Mouse (Mus musculus) hindbrain, postnatal 0 days (tissue): ENCODE data around the gene Slco2a1. TPM values are rescaled to one million over a fixed set of nuclear protein-coding genes. Genes with fewer than 3 reads are reported as not detected.
A peak's percentile ranks its signal among the peaks of the same experiment; 100 is the strongest.

Experiments used
- ATAC-seq: fragments of 200-750 bp; cut with Nextera tagmentation; 2 replicates; pipeline ENCODE4 v1.8.0; 2017; ENCODE audit warnings: mild to moderate bottlenecking, moderate TSS enrichment, moderate library complexity
- DNase-seq: peaks from one replicate; pipeline ENCODE4 v3.0.0-alpha.2; 2015; ENCODE audit warnings: low spot score
- H3K27ac ChIP-seq: fragments of 300-500 bp; sonication (generic); 2 replicates; pipeline ENCODE4 v1.5.1; 2014; ENCODE audit warnings: mild to moderate bottlenecking
- H3K27me3 ChIP-seq: fragments of 300-500 bp; sonication (generic); 2 replicates; pipeline ENCODE4 v1.6.1; 2014; ENCODE audit warnings: low read length, mixed read lengths; ENCODE audit not compliant: insufficient read depth
- H3K36me3 ChIP-seq: fragments of 300-500 bp; sonication (generic); 2 replicates; pipeline ENCODE4 v1.6.1; 2014; ENCODE audit warnings: low read length, mixed read lengths; ENCODE audit not compliant: insufficient read depth
- H3K4me1 ChIP-seq: fragments of 300-500 bp; sonication (generic); 2 replicates; pipeline ENCODE4 v1.6.1; 2014; ENCODE audit warnings: antibody characterized with exemption, low read length, mixed read lengths; ENCODE audit not compliant: insufficient read depth
- H3K4me2 ChIP-seq: fragments of 300-500 bp; sonication (generic); 2 replicates; pipeline ENCODE4 v1.6.1; 2014; ENCODE audit warnings: low read depth, mild to moderate bottlenecking, low read length, moderate library complexity, mixed read lengths
- H3K4me3 ChIP-seq: fragments of 300-500 bp; sonication (generic); 2 replicates; pipeline ENCODE4 v1.5.1; 2014; ENCODE audit warnings: low read length
- H3K9ac ChIP-seq: fragments of 300-500 bp; sonication (generic); replicated peaks from 2 replicates; pipeline ENCODE4 v1.6.1; 2014; ENCODE audit warnings: mild to moderate bottlenecking, low read length, moderate library complexity, mixed read lengths
- H3K9me3 ChIP-seq: fragments of 300-500 bp; sonication (generic); 2 replicates; pipeline ENCODE4 v1.6.1; 2016; ENCODE audit warnings: low read length, mixed read lengths
- CTCF ChIP-seq: IDR thresholded peaks from 2 replicates; pipeline ENCODE4 v1.5.1; 2016; ENCODE audit warnings: antibody characterized with exemption, control low read depth, low read depth
- WGBS: fragments of 180-500 bp; shearing (Covaris S2); extraction: QIAGEN DNeasy Blood & Tissue Kit; methylation state at CpG from one replicate; pipeline ENCODE4 v1.1.7; 2014; 5-methylcytosine and 5-hydroxymethylcytosine counted together
- polyA plus RNA-seq: library from polyadenylated mRNA; unstranded; fragments of >200 nt; fragmentation: Nextera tagmentation; extraction: Ambion mirVana; gene quantifications from 2 replicates; pipeline ENCODE4 v1.2.1, GENCODE M21; 2015
- total RNA-seq: library from RNA; depleted of rRNA; stranded (reverse); fragments of >200 nt; gene quantifications from 2 replicates; pipeline ENCODE4 v1.2.3, GENCODE M21; 2014

The Slco2a1 gene
- total and polyA plus RNA-seq, 2 experiments from 2014 or later = 4.8 to 6.3 TPM

GRCm38 (mm10) chr9:103087301-103087700 lies 98.8 kb downstream of the Slco2a1 start:
- TF ChIP-seq CTCF = no peak
- Histone ChIP-seq H3K9ac (no peak overlapping the region), H3K27ac (0 out of 2 replicates have a peak overlapping the region, but pooled peaks have one; percentile 2), H3K4me2 (no peak overlapping the region), H3K9me3 (no peaks in the 10 kb centered on the region), H3K27me3 (no peaks in the 10 kb centered on the region), H3K36me3 (no peaks in the 10 kb centered on the region), H3K4me1 (0 out of 2 replicates have a peak, but pooled peaks cover 8% of the 10 kb centered on the region), H3K4me3 (no peak overlapping the region)
- no peak for ATAC-seq
- DNase-seq = no peak
- WGBS = 58% methylated on average over 8 of the region's 8 CpGs

GRCm38 (mm10) chr9:103088661-103089060 lies 100.1 kb downstream of the Slco2a1 start:
- Histone ChIP-seq H3K4me1 (0 out of 2 replicates have a peak, but pooled peaks cover 11% of the 10 kb centered on the region), H3K27me3 (no peaks in the 10 kb centered on the region), H3K27ac (no peak overlapping the region), H3K4me2 (no peak overlapping the region), H3K9ac (no peak overlapping the region), H3K9me3 (no peaks in the 10 kb centered on the region), H3K4me3 (no peak overlapping the region), H3K36me3 (no peaks in the 10 kb centered on the region)
- no peak for TF ChIP-seq CTCF
- WGBS = 47% methylated on average over 2 of the region's 2 CpGs
- no peak for ATAC-seq
- no peak for DNase-seq

GRCm38 (mm10) chr9:103090116-103090875 lies 101.8 kb downstream of the Slco2a1 start:
- H3K27ac ChIP-seq = 0 out of 2 replicates have a peak overlapping the region, but pooled peaks have one; percentile 12
- no peaks in the 10 kb centered on the region for H3K36me3 ChIP-seq
- no peaks in the 10 kb centered on the region for H3K27me3 ChIP-seq
- H3K9ac ChIP-seq = no peak overlapping the region
- 0 out of 2 replicates have a peak, but pooled peaks cover 9% of the 10 kb centered on the region for H3K4me1 ChIP-seq
- TF ChIP-seq CTCF = no peak
- WGBS = 53% methylated on average over 9 of the region's 9 CpGs
- H3K9me3 ChIP-seq = no peaks in the 10 kb centered on the region
- DNase-seq (peak; percentile 59), ATAC-seq (no peak)
- H3K4me2 ChIP-seq = no peak overlapping the region
- no peak overlapping the region for H3K4me3 ChIP-seq

GRCm38 (mm10) chr9:103091039-103091883 lies 102.7 kb downstream of the Slco2a1 start:
- Histone ChIP-seq H3K4me2 (no peak overlapping the region; the same call in 1 of the 2 replicates), H3K9ac (no peak overlapping the region), H3K4me3 (no peak overlapping the region), H3K27me3 (no peaks in the 10 kb centered on the region), H3K9me3 (no peaks in the 10 kb centered on the region), H3K36me3 (no peaks in the 10 kb centered on the region), H3K4me1 (0 out of 2 replicates have a peak, but pooled peaks cover 9% of the 10 kb centered on the region), H3K27ac (no peak overlapping the region; the same call in 1 of the 2 replicates)
- ATAC-seq (no peak), DNase-seq (no peak)
- no peak for TF ChIP-seq CTCF
- 84% methylated on average over 16 of the region's 16 CpGs for WGBS

DNA sequence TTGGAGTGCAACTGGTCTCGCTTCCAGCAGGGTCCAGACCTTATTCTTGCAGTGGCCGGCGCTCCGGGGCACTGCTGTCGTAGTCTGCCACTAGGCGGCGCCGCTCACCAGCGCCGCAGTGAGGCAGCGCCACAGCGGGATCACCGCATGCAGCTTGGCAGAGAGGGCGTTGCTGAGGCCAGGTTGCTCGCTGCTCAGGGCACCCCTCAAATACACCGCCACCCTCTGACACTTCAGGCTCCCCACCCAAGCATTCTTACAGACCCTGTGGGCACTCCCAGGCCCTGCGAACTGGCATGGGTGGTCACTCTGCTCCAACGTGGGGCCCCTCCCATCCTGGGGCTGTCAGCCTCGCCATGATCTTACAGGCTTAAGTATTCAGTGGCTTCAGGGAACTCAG lies 103.7 kb downstream of the Slco2a1 start:
- H3K4me1 ChIP-seq = 0 out of 2 replicates have a peak, but pooled peaks cover 9% of the 10 kb centered on the region
- 0% methylated on average over 19 of the region's 19 CpGs for WGBS
- peak overlapping the region; percentile 51 for H3K9ac ChIP-seq
- peak; percentile 99 for TF ChIP-seq CTCF
- peak; percentile 92 for ATAC-seq
- H3K27ac ChIP-seq = no peak overlapping the region
- peak overlapping the region; percentile 75 for H3K4me2 ChIP-seq
- peak overlapping the region; percentile 39 for H3K4me3 ChIP-seq
- peak; percentile 90 for DNase-seq
- H3K9me3 ChIP-seq = no peaks in the 10 kb centered on the region
- H3K27me3 ChIP-seq = no peaks in the 10 kb centered on the region
- no peaks in the 10 kb centered on the region for H3K36me3 ChIP-seq

DNA sequence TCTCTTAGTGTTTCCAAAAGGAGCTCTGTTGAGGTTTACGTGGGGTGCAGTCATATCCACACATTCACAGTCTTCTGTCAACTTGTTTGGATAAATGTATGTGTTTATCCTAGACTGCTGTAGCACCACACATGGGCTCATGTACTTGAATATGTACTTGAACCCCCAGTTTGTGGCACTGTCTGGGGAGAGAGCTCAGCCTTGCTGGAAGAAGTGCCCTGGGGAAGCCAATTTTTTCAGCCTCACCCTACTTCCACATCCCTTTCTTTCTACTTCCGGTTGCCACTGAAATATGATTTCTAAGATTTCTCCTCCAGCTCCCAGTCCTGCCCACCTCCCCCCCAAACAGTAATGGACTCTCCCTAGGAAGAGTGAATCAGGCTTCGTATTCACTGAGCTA lies 105.2 kb downstream of the Slco2a1 start:
- Histone ChIP-seq H3K9ac (no peak overlapping the region), H3K4me1 (0 out of 2 replicates have a peak, but pooled peaks cover 9% of the 10 kb centered on the region), H3K36me3 (no peaks in the 10 kb centered on the region), H3K27ac (no peak overlapping the region), H3K4me3 (no peak overlapping the region), H3K27me3 (no peaks in the 10 kb centered on the region), H3K9me3 (no peaks in the 10 kb centered on the region), H3K4me2 (no peak overlapping the region)
- 83% methylated on average over 3 of the region's 3 CpGs for WGBS
- no peak for DNase-seq
- no peak for TF ChIP-seq CTCF
- no peak for ATAC-seq
